Mouse (Mus musculus) right cerebral cortex, adult 18-20 months (tissue): ENCODE results near the gene Hectd3.
A peak's percentile ranks its signal among the peaks of the same experiment; 100 is the strongest.

Experiments used
- DNase-seq: peaks from one replicate; pipeline ENCODE4 v3.0.0; 2022; ENCODE audit warnings: mixed read lengths

Gene Hectd3

DNA sequence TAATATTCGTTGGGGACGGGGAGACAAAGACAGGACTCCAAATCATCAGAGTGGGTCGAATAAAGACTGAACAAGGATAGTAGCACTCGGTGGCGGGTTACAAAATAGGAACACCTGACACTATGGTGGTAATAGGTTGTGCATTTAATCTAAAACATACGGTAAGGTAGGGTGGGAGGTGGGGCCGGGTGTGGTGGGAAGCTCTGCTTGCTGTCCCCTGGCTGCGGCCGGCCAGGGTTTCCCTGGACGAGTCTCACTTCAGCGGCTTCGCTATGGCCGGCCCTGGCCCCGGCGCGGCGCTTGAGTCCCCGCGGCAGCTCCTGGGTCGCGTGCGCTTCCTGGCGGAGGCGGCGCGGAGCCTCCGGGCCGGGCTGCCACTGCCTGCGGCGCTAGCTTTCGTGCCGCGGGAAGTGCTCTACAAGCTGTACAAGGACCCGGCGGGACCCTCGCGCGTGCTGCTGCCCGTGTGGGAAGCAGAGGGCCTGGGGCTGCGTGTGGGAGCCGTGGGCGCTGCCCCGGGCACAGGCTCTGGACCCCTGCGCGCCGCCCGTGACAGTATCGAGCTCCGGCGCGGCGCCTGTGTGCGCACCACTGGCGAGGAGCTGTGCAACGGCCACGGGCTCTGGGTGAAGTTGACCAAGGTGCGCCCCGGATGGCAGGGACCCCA, at the start of gene Hectd3:
Hectd3 (plus strand) TSS at position 187 of the 667 bp plus-strand sequence.
- DNase-seq = peak; percentile 62

DNA sequence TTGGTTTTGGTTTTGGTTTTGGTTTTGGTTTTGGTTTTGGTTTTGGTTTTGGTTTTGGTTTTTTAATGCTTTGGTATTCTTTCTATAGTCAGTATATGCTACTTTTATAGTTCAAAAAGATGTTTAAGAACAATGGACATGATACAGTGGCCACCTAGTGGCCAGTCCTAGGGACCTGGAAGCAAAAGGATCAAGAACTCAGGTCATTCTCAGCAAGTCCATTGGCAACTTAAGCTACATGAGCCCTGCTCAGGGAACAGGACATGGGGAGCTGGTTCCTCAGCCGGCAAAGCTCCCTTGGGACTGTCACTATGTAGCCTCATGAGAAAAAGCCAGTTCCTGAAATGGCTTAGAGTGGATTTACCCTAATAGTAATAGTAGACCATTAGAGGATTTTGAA, 43.5 kb upstream of the Hectd3 start:
- no peak for DNase-seq

DNA sequence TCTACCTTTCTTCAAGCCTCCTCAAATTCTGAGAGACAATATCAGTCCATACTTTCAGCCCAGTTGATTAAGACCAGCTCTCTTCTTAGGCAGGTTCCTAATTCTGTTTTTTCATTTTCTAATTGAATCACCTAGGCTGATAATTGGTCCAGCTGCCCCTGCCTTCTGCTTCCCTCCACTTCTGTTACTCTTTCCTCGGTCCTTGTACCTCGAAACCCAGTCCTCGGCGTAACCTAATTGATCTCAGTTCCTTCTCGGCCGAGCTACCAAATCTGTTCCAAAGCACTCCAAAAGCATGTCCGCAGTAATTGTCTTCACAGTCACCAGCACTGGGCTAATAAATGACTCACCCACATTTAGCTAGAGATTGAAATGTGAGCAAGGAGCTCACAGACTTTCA, 40.2 kb upstream of the Hectd3 start:
- no peak for DNase-seq

DNA sequence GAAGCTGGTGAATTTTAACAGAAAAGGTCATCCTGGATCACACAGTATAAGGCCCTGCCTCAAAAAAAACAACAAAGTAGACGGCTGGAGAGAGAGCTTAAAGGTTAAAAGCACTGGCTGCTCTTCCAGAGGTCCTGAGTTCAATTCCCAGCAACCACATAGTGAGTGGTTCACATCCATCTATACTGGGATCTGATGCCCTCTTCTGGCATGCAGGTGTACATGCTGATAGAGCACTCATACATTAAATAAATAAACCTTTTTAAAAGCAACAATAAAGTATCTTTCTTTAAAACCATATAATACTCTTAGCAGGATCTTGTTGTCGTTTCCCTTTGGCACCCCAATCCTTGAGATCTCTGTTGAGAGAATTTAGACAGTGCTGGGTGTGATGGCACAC, 18.6 kb upstream of the Hectd3 start:
- no peak for DNase-seq

DNA sequence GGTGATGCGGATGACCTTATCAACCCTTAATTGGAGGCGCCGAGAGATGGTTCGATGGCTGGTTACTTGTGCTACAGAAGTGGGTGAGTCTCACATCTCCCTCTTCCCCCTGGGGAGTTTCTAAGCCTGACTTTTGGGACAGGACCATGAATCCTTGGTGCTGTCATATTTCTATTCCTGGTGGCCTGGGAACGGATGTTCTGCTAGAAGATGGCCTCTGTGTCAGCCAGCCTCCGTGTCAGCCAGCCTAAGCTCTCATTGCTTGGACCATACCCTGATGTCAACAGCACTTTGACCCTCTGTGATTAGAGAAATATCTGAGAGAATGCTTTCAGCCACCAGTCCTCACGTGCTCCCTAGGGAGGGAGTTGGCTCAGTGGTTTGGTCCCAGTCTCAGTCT, 9.4 kb upstream of the Hectd3 start:
- DNase-seq = no peak

DNA sequence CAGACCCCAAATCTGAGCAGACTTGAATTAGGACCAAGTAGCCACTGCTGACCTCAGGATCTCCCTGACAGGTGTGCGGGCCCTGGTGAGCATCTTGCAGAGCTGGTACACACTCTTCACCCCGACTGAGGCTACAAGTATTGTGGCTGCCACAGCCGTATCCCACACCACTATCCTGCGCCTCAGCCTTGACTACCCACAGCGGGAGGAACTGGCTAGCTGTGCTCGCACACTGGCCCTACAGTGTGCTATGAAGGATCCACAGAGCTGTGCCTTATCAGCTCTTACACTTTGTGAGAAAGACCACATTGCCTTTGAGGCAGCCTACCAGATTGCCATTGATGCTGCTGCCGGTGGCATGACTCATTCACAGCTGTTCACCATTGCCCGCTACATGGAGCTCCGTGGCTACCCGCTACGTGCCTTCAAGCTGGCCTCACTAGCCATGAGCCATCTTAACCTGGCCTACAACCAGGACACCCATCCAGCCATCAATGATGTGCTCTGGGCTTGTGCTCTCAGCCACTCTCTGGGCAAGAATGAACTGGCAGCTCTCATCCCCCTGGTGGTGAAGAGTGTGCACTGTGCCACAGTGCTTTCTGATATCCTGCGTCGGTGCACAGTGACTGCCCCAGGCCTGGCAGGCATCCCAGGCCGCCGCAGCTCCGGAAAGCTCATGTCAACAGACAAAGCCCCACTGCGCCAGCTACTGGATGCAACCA, 8.6 kb upstream of the Hectd3 start:
- DNase-seq = peak; percentile 71

DNA sequence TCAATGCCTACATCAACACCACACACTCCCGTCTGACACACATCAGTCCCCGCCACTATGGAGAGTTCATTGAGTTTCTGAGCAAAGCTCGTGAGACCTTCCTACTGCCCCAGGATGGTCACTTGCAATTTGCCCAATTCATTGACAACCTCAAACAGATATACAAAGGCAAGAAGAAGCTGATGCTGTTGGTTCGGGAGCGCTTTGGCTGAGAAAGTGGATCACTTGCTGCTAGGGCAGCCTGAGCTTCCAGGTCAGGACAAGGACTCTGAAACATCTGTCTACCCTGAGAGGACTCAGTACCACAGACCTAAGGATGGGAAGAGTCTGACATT, 8.0 kb upstream of the Hectd3 start:
- DNase-seq = no peak

DNA sequence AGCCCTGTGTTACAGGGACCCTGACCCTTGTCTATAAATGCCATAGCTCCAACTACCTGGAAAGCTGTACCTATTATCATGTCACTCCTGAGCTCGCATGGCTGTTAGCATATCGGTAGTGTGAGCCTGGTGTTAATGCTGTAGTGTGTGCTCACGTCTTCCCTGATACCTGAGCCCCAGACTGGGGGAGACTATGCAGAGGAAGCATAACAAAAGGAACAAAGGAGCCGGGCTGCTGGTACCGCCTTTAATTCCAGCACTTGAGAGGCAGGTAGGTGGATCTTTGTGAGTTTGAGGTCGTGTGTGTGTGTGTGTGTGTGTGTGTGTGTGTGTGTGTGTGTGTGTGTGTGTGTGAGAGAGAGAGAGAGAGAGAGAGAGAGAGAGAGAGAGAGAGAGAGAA, 5.4 kb upstream of the Hectd3 start:
- DNase-seq = no peak

DNA sequence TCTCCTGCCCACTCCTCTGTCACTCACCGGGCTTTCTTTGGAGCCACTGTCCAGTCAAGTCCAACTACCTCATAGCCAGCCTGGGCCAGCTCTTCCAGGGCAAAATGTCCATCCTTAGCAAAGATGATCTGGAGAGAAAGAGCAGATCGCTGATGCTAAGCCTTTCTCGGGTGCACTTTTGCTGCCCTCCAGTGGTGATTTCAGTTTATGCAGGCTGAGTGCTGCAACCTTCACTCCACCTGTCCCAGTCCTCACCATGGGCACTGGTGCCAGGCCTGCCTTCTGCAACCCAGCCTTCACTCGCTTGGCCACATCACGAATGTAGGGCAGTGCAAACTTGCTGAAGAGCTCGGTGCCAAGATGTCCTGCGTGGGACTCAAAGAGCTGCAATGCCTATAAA, 3.8 kb upstream of the Hectd3 start:
- peak; percentile 80 for DNase-seq

DNA sequence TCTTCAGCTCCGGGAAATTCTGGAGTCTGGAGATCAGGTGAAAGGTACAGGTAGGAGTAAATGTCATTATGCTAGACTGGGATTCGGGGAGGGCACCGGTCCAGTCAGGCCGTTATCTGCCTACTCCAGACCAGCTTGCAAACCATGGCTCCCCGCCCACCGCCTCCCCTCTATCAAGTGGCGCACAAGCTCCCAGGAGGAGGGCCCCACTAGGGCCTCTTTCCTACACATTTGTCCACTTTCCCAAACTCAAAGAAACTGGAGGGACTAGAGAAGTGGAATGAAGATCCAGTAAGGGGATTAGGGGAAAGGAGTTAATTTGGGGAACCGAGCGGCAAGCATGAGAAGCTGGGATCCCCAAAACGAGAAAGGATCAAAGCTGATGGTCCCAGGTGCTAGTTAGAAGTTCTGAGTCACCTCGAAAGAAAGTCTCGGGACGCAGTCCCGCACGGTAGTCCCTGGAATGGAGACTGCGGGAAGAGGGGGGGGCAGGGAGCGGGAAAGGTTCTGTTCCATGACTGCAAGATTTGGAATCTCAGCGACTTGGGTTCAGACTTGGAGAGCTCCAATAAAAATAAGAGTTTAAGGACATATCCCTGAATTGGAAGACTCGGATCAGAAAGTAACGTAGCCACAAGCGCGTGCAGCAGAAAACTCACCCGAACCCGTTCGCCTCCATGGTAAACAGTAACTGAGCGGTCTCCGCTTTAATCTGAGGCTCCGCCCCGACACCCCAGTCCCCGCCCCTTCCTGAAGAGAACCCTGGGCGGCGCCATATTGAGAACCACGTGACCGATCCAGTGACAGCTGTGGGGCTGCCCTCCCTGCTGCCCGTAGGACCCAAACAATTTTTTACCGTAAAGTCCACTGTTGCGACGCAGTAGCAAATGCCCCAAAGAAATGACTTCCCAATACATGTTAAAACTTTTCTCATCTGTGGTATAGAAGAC, 1.2 kb upstream of the Hectd3 start, which contains the start of gene Urod:
Urod (minus strand) TSS at position 742 of the 950 bp plus-strand sequence.
- DNase-seq = peak; percentile 96

DNA sequence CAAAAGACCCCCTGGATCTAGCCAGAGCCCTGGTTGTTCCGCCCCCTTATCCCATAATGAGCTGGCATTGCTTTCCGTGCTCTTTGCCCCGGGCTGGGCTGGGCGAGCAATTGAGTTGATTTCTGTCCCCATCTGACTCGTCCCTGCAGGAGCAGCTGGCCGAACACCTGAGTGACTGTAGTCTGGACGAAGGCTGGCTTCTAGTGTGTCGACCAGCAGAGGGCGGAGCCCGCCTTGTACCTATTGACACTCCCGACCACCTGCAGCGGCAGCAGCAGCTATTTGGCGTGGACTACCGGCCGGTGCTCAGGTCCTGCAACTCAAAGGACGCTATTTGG, 650 bp downstream of the Hectd3 start:
- no peak for DNase-seq

DNA sequence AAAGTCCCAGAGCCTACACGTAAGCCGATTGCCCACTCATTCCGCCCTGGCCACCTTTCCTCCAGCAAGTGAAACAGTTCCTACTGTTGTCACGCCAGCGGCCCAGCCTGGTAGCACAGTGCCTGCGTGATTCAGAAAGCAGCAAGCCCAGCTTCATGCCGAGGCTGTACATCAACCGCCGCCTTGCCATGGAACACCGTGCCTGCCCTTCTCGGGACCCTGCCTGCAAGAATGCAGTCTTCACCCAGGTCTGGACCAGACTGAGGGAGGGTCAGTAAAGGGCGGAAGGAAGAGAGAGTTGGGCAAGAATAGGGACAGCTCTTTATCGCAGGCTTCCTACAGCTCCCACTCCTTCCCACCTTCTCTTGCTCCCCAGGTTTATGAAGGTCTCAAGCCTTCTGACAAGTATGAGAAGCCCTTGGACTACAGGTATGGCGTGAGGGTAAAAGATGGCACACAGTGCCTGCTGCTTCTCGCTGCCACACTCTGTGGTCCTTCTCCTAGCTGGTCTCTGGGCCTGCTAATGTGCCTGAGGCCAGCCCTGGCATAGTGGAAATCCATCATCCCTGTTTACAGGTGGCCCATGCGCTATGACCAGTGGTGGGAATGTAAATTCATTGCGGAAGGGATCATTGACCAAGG, 4.5 kb downstream of the Hectd3 start:
- DNase-seq = no peak

DNA sequence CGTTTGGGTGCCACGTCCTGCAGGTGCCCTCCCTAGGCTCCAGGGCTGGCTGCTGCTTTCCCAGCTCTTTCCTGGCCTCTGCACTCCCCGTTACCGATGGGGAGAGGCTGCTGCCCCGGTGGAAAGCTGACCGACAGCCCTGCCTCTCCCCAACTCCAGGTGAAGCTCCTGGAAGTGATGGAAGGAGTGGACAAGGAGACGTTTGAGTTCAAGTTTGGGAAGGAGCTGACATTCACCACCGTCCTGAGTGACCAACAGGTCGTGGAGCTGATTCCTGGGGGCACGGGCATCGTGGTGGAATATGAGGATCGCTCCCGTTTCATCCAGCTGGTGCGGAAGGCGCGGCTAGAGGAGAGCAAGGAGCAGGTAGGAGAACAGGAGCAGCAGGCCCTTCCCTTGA, 6.8 kb downstream of the Hectd3 start:
- DNase-seq = no peak

DNA sequence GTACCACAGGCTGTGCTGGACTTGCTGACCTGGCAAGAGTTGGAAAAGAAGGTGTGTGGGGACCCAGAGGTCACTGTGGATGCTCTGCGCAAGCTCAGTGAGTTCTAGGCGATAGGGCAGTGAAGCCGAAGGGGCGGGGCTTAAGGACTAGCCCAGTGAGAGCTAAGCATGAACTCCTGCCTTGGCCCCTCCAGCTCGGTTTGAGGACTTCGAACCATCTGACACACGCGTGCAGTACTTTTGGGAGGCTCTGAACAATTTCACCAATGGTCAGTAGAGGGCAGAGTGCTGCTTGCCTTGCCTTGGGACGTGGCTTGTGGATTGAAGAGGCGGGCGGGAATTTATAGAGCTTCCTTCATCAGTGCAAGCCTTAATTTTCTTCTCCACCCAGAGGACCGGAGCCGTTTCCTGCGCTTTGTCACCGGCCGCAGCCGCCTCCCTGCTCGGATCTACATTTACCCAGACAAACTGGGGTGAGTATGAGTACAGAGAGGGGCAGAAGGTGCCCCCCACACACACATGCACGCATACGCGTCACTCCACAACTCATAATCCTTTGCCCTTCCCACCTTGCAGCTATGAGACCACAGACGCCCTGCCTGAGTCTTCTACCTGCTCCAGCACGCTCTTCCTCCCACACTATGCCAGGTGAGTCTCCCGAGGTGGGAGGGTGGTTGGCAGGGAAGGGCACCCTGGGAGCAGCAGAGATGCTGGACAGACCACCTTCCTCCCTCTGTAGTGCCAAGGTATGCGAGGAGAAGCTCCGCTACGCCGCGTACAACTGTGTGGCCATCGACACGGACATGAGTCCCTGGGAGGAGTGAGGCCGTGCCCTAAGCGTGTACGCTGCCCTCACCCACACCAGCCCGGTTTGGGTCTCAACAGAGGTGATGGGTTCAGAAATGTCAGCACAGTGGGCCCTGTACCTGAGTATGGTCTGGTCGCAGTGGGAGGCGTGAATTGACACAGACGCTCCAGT, 7.7 kb downstream of the Hectd3 start:
- peak; percentile 63 for DNase-seq

DNA sequence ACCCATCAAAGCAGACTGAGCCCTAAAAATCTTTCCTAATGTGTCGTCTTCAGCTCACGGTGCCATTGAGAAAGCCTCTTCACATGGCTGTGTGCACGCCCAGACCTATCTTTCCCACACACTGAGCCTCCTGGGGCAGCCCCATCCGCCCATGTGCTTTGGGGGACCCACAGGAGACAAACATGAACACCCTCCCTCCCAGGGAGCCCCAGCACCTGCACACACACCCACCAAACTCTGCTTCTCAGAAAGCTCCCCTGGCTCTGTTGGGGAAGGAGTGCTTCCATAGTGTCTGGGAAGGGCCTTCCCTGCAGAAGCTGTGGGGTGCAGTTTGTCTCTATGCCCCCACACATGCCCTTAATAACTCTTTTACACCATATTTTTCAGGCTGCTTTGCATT, 9.5 kb downstream of the Hectd3 start:
- DNase-seq = no peak

DNA sequence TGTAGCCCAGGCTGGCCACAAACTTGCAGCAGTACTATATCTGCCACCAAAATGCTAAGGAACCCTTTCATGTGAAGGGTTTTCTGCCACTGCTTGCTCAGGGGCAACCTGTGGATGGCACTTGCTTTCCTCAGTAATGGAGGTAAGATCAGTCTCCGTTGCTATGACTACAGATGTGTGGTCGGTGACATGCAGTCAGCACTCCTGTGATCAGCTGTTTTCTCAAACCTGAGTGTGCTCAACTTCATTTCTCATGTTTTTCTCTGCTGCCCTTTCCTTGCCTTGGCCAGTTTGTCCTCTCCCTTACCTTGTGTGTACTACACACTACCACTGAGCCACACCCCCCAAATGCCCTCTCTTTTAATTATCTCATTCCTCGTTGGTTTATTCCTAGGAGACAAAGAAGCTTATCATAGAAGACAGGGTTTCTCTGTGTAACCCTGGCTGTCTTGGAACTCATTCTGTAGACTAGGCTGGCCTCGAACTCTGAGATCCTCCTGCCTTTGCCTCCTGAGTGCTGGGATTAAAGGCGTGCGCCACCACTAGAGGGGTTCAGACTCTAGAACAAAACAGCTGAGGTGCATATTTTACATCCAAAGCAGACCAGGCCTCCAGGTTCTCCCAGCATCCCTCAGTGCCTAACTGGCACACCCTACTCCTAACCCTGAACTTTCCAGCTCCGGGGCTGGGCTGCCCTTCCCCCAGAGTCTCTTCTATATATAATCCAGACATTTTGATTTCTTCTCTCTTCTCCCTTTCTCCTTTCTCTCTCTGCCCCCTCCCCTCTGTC, 10.7 kb downstream of the Hectd3 start:
- no peak for DNase-seq

DNA sequence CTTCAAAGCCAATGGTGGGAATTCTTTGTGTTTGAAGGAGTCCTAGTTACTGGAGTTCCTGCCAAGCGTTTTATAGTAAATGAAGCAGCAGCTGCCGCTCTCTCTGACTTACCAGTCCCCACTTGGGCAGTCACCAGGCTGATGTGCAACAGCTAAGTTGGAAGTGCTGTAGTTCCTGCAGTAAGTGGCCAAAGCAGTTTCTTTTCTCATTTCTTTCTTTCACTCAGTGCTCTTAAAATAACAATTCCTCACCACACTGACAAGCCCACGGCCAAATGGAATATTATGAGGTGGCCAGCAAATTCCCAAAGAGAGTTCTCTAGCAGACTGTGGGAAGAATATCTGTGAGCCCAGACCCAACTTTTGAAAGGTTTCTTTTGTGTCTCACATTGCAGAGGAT, 11.9 kb downstream of the Hectd3 start:
- no peak for DNase-seq

DNA sequence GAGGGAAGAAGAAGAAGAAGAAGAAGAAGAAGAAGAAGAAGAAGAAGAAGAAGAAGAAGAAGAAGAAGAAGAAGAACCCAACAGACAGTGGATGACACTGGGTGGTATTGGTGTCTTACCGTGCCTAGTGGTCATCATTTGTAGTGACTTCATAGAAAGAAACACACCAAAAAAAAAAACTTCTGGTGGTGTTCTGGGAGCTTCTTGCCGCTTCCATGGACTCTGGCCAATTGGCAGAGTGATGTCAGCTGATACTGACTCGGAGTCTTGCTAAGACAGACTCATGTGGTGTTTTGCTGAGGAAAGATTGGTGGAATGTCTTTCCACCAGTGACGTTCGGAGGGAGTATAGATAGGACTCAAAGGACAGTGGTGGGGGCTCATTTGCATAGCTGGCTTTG, 15.1 kb downstream of the Hectd3 start:
- DNase-seq = no peak

DNA sequence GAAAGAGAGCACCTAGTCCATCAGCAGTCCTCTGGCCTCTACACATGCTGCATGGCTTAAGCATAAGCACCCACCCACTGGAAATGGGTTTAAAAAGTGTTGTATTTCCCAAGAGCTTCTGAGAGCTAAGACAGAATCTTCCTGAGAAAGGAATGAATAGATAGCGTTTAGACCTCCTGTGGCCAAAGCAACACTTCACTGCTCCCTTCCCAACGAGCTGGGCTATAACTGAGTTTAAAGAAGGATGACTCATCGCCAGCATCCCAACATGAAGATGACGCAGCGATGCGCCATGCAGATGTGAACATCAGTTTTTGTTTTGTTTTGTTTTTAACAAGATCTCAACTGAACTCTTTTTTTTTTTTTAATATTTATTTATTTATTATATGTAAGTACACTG, 18.5 kb downstream of the Hectd3 start:
- DNase-seq = no peak

DNA sequence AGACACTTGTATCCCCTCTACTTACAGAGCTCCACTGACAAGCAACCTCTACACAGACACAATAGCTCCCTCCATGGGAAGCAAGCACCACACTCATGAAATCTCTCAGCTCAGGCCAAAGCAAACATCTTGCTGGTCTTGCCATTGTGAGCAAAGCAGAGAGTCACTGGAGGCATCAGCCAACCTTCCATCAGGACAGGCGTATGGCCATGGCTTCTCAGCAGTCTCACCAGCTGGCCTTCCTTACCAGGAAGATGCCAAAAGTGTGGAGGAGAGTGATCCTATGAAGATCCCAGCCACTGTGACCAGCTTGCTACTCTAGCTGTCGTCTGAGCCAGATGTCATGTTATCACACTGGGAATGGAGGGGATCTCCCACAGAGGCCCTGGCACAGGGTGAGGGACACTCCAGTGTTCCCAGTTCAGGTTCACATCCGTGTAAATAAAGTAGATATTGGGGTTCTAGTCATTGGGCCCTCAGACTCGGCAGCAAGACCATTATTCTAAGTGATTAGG, 19.8 kb downstream of the Hectd3 start:
- DNase-seq = no peak

DNA sequence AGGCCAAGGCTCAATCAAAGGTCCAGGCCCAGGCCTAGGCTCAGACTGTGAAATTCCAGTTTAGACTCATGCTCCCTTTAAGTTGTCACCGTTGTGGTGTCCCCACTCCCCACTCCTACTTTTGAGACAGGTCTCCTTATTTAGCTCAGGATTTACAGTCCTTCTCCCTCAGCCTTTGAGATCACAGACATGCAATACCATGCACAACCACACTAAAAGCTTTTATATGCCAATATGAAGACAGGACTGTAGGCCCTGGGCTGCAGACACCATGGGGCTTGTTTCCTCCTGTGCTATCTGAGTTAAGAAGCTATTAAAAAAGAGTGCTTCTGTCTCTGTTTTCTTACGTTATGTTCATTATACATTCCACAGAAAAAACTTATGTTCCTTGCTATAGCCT, 22.6 kb downstream of the Hectd3 start:
- DNase-seq = no peak
